Mouse (Mus musculus): Measurements from ENCODE around the gene Bicc1.

DNA sequence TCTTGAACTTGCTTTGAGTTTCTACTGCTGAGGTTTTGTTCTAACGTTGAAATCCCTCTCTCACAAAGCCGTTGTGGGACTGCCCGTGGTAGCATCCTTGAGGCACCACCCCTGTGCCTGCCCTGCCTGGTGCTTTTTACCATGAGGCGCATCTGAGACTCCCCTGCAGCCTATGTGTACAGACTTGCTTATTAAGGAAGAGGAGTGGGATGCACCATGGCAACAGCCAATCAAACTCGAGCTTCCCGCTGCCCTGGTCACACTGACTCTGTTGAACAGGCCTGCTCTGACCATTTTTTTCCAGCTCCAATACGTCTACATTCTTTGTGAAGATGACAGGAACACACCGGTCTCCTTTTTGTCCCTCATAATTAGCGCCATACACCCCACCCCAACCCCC lies 283.0 kb downstream of the Bicc1 start:
- TF ChIP-seq CTCF (conservative IDR thresholded peaks at IDR 0.05; ENCODE audit: low read length) (no peak), POU5F1 (IDR thresholded peaks at IDR 0.05; ENCODE audit: borderline replicate concordance, low read length) (no peak), NANOG (IDR thresholded peaks at IDR 0.05; ENCODE audit: borderline replicate concordance, low read length) (no peak)

Measured in E14TG2a.4 (cell line).